Mouse (Mus musculus) right cerebral cortex, postnatal 10 days (tissue): ENCODE results near the gene 1700037H04Rik.

Experiments used
- DNase-seq, 2 experiments: peaks; one replicate each; pipeline ENCODE4 v3.0.0; 2021; ENCODE audit warnings: low spot score in 2 of 2

The 1700037H04Rik gene

DNA sequence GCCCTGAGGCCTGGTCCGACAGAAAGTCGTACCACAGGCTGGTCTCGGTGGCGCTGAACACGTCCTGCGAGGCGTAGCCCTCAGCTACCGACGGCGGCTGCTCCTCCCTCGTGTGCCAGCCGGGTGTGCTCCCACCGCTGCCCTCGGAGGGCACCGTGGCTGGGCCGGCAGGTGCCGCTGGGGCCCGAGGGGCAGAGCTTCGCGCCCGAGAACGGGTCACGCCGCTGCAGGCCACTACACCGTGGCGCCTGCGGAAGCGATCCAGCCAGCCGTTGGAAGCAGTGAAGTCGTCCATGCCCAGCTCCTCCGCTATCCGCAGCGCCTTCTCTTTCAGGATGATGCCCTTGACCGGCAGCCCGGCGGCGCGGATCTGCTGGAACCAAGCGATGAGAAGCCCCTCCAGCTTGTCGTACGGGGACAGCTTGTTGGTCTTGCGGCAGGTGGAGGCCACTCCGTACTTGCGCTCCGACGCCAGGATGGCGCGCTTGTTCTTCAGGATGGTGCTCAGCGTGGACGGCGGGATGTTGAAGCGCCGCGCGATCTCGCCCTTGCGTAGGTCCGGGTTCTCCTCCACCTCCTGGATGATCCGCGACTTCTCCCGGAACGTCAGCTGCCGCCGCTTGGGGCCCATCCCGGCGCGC, 19.5 kb upstream of the 1700037H04Rik start:
- peak; percentile 76 to 86 for DNase-seq

GRCm38 (mm10) chr2:131178828-131179245, 19.0 kb upstream of the 1700037H04Rik start:
- DNase-seq: peak; percentile 49 to 64

DNA sequence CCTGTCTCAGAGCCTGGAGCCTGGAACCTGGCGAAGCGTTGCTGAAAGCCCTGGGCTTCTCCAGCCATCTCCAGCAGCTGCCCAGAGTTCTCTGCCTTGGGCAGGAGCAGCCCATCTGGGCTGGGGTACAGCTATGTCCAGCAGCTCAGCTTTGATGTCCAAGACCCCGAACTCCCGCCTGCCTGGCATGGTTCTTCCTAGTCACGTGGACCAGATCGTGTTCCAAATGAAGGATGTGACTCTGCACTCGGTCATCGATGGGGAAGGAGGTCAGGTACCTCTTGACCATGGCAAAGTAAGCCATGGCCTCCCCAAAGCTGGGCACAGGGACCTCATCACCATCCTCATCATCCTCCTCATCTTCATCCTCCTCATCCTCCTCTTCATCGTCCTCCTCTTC, 18.1 kb upstream of the 1700037H04Rik start:
- DNase-seq: no peak

DNA sequence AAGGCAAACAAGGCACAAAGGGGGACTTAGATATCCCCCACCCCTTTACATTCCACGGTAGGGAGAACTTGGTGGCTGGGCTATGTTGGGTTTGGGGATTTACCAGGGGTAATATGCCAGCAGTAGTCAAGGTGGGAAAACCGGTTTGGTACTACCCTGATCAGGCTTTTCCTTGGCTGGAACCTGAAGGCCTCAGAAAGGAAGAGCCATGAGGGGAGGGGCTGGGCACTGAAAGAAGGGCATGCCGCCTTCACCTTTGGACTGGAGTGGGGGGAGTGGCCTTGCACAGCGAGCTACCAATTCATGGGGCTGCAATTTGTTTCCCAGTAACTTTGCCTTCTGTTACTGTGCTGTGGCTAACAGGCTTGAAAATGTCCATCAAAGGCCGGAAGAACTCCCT, 16.6 kb upstream of the 1700037H04Rik start:
- DNase-seq: no peak

DNA sequence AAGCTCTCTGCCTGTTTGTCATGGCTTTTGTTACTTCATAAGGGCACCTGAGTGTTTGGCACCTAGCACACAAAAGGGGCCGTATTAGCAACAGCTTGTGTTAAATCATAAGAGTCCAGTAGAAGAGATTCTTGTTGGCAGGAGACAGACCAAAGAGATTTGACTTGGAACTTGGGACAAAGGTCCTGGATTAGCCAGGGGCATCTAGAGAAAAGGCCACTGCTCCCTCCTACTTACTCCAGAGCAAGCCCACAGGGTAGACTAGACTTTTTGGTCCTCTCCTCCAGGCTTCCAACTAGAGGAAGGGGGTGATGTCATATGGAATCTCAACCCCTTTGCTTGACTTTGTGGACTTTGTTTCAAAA, 16.0 kb upstream of the 1700037H04Rik start:
- DNase-seq: no peak

GRCm38 (mm10) chr2:131175286-131175944, 15.5 kb upstream of the 1700037H04Rik start:
- DNase-seq: no peak

DNA sequence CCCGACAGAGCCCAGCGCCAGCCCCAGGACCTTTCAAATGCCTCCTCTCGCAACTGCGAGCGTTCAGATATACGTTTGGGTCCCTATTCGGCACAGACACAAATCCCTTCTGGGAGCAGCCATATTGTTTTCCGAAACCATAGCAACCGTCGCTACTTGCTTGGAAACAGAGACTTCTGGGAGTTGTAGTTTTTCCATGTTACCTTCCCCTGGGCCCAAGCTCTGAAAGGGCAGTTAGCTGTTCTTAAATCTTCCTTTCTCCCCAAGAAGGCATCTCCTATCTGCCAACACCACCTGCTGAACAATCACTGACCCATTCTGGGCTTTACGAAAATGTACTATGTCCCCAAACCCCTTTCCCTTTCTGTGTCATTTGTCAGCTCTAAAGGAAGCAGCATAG, 14.8 kb upstream of the 1700037H04Rik start:
- DNase-seq: peak; percentile 76 to 85

DNA sequence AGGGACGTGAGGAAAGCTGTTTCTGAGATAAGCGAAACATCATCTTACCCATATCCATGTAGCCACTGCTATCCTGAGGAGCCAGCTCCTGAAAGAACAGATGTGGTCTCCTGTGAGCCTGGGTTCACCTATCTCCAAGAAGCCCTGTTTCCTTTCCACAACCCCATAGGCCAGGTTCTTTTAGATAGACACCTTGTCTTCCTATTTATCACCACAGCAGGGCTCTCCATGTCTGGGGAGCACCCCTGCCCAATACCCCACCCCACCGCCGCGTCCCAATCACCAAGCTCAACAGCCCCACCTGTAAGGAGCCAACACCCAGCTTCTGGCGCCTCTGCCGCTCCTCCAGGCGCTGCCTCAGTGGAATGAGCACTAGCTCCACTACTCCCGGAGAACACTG, 12.4 kb upstream of the 1700037H04Rik start:
- no peak for DNase-seq

DNA sequence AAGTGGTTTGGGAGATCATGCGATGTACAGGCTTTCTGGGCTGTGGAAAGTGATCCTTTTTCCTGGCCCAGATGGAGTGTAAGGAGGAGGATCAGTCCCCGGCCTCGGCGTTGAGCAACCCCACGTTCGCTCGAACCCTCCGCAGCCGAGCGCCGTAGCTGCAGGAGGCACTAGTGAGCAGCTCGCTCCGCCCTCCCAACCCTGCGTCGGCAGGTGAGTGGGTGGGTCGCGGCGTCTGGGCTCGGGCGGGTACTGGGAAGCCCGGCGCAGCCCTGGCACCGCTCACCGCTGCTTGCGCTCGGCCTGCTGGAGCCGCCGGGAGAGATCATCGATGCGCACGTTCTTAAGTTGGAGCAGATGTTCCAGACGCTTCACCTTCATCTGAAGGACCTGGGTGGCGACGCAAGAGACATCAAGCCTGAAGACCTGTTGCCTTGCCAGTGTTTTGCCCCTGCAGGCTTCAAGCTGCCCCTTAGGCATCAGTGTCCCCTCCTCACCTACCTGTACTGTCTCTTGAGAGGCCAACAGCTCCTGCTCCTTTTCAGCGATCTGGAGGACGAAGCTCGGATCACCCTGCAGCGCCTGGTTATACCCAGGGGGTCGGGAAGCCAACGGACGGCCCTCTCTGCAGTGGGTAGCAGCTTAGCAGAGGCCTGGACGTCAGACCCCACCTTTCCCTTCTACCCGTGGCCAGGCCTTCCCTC, 11.7 kb upstream of the 1700037H04Rik start:
- DNase-seq: peak; percentile 80 to 85

DNA sequence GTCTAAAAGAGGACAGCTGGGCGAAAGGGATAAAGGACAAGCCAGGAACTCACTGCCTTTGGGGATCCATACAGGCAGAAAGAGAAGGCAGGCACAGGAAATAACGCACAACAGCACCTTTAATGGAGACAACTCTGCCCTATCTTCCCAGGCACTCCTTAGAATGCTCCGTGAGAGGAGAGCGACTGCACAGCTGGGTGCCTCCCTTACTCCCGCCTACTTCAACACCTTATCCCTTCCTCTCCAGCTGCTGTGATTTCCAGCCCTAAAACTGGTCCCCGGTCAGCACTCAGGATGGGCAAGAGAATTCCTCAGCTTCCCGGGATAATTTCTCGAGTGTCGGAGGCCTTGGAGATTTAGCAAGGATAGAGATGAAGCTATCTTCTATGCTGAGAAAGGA, 11.1 kb upstream of the 1700037H04Rik start:
- no peak for DNase-seq

DNA sequence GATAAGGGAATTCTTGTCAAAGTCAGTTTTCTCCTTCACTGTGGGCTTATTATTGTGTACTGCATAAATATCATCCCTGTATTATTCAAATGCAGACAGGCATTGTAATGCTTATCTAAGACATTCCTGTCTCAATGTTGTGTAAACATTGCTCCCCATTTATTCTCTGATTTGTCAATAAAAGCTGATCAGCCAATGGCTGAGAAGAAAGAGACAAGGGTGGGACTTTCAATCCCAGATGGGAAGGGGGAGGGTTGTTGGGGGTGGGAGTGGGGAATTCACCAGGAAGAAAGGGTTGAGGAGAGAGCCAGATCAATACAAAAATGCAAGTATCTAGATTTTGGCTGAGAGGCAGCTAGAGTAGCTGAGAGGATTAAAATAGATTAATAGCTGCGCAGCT, 9.0 kb upstream of the 1700037H04Rik start:
- DNase-seq: no peak

DNA sequence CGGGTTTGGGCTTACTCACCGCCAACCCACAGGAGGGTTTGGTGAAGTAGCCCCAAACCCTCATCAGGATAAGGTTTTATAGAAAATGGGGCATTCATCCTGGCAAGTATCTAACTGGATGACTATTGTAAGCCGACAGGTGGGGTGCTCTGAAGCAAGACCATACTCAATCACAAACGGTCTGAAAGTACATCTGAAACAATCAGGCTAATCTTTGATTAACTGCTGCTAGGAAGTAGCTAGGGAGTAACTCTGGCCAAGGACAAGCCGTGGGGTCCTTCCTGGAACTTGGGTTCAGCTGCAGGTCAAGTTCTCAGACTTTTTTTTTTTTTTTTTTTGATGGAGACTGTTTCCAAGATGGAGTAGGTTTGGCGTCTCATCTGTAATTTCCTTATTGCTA, 8.1 kb upstream of the 1700037H04Rik start:
- no peak for DNase-seq

DNA sequence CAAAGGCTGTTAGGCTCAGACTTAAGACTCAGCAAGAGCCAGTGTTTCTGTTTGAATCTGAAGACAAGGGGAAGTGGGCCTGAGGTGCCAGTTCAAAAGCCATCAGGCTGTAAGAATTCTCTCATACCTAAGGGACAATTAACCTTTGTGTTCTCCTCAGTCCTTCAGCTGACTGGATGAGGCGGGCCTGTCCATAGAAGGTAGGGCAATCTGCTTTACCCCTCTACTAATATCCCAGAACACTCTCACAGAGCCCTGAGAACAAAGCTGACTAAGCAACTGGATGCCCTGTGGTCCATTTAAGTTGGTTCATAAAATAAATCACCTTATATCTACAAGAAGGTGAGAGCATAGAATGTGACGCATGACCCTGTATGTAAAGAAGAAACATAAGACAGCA, 6.3 kb upstream of the 1700037H04Rik start:
- DNase-seq: no peak

GRCm38 (mm10) chr2:131163924-131164323, 4.0 kb upstream of the 1700037H04Rik start:
- DNase-seq: no peak

GRCm38 (mm10) chr2:131160671-131161111, 810 bp upstream of the 1700037H04Rik start:
- no peak for DNase-seq

DNA sequence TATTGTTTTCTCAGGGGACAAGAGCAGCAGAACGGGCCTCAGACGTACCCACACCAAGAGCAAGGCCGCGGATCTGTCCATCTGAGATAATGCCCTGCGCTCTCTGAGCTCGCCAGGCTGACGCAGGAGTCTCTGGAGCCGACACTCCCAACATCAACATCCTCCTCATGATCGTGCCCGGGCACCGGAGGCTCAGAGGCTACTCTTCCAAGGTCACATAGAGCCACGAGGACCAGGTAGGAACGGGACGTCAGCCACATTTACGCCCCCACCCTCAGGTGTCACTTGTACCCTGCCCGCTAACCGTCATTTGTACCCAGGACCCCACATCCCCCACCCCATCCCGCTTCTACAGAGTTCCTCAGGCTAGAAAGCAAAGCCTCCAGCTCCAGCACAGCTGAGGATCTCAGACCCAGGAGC, 380 bp downstream of the 1700037H04Rik start:
- DNase-seq: no peak

DNA sequence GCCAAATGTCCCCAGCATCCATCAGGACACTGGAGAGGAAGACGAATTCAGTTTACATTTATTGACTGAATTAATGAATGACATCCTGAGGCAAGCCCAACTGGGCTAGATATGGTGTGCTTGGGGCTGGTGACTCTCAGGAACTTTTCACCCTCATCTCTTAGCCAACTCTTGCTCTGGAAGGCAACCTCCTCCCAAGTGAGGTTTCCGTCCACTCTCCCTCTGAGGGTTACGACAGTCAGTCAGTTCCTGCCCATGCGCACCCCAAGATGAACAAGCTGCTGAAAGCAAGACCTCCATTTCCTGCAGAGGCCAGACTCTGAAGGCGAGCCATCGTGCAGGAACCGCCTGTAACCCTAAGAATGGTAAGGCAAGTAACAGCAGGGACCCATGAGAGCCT, 2.9 kb downstream of the 1700037H04Rik start:
- DNase-seq: no peak

DNA sequence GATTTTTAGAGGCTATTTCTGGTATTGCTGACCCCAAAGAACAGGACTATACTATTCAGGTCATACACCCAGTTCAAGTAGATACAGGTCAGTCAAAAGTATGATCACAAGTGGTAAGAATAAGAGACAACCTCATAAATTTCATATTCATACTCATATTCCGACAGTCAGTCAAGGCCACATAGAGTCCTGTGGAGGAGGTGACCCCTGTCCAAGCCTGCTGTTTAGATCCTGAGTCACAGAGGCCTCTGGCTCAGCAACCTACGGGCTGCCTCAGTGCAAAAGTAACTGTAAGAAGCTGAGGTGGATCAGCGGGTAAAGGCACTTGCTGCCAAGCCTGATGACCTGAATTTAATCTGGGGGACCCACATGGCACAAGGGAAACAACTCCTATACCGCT, 5.8 kb downstream of the 1700037H04Rik start:
- DNase-seq: no peak

DNA sequence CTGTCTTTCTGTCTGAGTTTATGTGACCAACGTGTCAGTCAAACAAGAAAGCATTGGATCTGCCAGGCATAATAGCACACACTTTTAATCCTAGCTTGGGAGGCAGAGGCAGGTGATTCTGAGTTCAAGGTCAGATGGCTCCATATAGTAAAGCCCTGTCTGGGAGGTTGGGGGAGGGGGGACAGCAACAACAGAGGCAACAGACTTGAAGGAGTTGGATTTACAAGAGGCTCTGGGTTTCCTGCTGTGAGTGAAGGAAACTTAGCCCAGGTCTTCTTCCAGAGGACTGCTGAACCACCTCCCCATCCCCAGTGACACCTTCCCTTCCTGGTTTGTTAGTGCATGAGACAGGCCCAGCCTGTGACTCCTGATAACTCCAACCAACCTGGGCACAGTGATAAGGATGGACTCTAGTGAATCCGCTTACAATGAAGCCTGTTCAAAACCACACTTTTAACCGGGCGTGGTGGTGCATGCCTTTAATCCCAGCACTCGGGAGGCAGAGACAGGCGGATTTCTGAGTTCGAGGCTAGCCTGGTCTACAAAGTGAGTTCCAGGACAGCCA, 7.6 kb downstream of the 1700037H04Rik start:
- no peak for DNase-seq

DNA sequence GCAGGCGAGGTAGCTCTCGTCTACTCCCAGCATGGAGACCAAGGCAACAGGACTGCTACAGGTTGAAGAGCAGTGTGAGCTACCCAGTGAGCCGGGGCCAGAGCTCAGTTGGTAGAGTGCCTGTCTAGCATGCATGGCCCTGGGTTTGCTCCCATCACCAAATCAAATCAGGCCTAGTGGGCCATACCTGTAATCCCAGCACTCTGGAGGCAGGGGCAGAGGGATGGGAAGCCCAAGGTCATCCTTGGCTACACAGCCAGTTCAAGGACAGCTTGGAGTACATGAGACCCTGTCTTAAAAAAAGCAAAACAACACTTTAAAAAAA, 10.7 kb downstream of the 1700037H04Rik start:
- DNase-seq: no peak

DNA sequence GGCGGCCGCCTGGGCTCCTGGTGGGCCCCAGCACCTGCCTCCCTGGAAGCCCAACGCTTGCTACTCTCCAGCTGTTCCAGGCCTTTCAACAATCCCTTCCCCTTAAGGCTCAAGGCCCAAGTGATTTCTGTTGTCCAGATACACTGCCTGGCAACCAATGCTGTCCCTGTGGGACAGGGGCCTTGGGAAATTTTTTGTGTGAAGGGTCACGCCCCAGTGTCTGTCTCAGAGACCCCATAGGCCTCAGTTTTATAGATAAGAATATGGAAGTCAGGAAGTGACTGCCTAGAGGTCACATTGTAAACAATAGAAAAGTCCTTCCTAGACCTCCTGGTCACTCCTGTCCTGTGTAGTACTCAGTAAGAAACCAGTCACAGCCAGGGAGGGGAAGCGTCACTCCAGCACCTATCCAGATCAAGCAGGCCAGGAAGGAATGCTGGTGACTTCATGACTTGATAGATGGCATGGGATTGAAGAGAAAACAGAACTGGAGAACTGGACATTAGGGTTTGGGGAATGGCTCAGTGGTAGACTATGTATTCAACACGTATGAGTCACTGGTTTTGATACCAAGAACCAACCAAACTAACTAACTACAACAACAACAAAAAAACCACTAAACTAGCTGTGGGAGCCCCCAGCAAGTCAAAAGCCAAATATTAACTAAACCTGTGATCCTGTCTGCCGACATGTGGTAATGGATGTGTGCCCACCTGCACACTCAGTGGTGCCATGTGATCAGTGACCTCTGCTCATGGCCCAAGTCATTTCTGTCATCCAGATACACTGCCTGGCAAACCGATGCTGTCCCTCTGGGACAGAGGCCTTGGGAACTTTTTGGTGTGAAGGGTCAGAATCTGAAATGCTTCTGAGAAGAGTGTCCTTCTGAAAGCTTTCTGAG, 11.3 kb downstream of the 1700037H04Rik start:
- DNase-seq: no peak

- no peak for DNase-seq
Measured at GRCm38 (mm10) chr2:131147043-131147365, 12.9 kb downstream of the 1700037H04Rik start.
